Mouse (Mus musculus) urinary bladder, adult 18-20 months (tissue): ENCODE measurements around the gene Srxn1.

ENCODE experiments used
- DNase-seq, 2 experiments: peaks; one replicate each; pipeline ENCODE4 v3.0.0; 2022; ENCODE audit warnings: low spot score in 2 of 2, mixed read lengths in 2 of 2

The Srxn1 gene

GRCm38 (mm10) chr2:152089581-152089980 is 15.7 kb upstream of the Srxn1 start:
- DNase-seq: no peak

GRCm38 (mm10) chr2:152090486-152090885 is 14.8 kb upstream of the Srxn1 start:
- no peak for DNase-seq

DNA sequence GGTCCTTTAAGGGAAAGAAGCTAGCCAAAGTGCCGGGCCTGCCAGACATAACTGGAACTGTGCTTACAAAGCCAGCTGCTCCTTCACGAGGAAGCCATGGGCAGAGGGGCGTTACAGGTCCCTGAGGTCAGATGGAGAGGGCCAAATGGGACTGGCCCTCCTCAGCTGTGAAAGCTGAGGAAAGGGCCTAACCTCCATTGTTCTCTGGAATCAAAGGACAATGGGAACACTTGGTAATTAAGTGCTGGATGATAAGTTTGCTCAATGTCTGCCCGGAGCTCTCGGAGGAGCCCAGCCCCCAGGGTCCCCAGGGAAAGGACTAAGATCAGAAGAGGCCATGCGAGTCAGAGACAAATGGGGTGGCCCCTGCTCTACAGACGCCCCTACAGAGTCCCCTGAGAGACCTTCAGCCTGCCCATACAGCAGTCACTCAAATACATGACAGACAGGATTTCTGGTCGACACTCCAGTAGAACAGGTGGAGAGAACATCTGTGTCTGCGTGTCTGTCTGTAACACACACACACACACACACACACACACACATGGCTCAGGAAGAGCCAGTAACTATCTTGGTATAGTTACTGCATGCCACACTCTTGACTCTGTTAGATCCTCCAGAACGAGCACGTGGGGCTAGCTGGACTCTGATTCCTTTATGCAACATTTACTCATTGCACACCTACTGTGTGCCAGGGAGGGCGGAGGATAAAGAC is 13.8 kb upstream of the Srxn1 start:
- DNase-seq: no peak

DNA sequence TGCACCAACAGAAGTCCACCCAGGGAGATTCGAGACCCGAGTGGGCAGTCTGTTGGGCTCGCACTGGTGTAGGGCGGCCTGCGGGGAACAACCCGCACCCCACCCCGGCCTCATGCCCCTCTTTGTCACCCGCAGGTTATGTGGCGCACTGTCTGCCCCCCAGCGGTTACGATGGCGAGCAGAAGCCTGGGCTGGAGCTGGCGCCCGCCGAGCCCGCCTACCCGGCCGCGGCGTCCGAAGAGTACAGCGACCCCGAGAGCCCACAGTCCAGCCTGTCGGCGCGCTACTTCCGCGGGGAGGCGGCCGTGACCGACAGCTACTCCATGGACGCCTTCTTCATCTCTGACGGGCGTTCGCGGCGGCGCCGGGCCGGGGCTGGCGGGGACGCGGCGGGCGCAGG is 12.4 kb upstream of the Srxn1 start:
- DNase-seq: no peak

- DNase-seq: no peak
These were observed 11.9 kb upstream of the Srxn1 start for GRCm38 (mm10) chr2:152093356-152093792.

DNA sequence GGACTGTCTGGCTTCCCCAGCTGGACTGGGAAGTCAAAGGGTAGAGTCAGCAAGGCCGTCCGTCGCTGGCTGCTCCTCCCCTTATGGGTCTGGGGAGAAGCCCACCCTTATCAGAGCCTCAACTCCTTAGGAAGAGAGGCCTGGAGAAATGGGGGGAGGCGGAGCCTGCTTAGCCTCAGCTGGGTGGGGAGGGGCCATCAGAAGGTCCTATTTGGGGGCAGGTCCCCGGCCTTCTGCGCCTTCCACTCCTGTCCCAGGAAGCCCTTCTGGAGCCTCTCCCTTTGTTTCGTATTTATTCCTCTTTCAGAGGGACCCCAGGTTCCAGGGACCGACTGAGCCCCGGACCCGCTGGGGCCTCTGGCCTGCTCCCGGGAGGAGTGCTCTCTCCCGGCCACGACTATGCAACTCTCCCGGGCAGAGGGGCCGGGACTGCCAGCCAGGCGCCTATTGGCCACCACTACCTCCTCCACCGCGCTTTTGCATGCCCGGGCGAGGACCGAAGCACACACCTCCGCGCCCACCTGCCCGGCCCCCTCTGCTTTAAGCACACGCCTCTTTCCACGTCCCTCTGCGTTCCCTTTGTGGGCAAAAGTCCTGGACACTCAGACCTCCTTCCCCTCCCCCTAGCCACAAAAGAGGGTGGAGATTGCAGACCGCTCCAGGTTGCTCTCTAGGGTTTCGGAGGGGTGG is 10.3 kb upstream of the Srxn1 start:
- no peak for DNase-seq

GRCm38 (mm10) chr2:152096922-152097321 is 8.4 kb upstream of the Srxn1 start:
- no peak for DNase-seq

DNA sequence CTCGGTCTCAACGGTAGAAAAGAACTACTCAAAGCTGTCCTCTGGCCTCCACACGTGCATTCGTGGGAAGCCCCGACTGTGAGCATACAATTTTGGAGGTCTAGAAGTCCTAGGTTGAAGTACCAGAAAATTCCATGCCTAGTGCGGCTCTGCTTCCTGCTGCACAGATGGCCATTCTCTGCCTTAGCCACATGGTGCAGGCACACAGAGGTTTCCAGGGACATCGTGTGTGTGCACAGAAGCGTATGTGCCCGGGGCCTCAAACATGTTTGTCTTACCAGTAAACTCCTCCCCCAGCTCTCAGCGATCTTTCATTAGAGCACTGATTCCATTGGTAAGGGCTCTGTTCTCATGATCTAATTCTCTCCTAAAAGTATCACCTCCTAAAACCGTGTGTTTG is 7.4 kb upstream of the Srxn1 start:
- DNase-seq: no peak

- no peak for DNase-seq
These were observed 5.8 kb upstream of the Srxn1 start for GRCm38 (mm10) chr2:152099538-152099937.

- DNase-seq: no peak
These were observed 3.6 kb upstream of the Srxn1 start for GRCm38 (mm10) chr2:152101761-152102160.

GRCm38 (mm10) chr2:152102369-152102768 is 2.9 kb upstream of the Srxn1 start:
- no peak for DNase-seq

- DNase-seq: no peak
These were observed 502 bp upstream of the Srxn1 start for GRCm38 (mm10) chr2:152104711-152105317.

GRCm38 (mm10) chr2:152106225-152106595 is 894 bp downstream of the Srxn1 start:
- no peak for DNase-seq

DNA sequence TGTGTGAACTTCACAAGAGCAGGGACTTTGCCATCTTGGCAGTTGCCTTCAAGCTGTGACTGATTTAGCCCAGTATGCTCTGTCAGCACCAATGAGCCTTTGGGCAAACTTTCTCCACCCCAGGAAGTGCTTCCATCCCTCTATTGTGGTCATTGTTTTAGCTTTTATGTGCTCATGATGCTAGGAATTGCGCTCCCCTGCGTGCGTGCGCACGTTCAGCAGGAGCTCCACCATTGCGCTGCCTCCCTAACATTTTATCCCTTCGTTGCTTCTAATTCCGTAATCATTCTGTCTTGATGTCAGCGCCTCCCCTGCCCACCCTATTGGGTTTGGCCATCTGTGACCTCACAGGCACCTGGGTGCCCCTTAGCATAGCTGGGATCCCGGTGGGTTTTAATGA is 1.3 kb downstream of the Srxn1 start:
- DNase-seq: no peak

DNA sequence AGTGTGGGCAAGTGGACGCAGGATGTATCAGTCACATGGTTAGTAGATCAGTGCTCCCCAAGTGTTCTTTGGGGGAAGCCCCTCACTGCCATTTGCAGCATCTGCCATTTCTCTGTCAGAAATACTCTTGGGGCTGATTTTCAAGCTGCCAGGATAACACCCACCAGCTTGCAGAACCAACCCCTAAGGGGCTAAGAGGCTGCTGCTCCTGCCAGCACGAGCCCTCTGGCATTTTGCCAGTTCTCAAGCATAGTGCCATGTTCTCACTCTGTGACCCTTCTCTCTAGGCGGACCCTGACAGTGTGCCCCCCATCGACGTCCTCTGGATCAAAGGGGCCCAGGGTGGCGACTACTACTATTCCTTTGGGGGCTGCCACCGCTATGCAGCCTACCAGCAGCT is 3.4 kb downstream of the Srxn1 start:
- no peak for DNase-seq

GRCm38 (mm10) chr2:152109386-152109785 is 4.1 kb downstream of the Srxn1 start:
- DNase-seq: no peak

- DNase-seq: no peak
These were observed 6.0 kb downstream of the Srxn1 start for GRCm38 (mm10) chr2:152111311-152111710.

- peak; percentile 72 to 76 for DNase-seq
These were observed 6.6 kb downstream of the Srxn1 start for GRCm38 (mm10) chr2:152111920-152112319.

DNA sequence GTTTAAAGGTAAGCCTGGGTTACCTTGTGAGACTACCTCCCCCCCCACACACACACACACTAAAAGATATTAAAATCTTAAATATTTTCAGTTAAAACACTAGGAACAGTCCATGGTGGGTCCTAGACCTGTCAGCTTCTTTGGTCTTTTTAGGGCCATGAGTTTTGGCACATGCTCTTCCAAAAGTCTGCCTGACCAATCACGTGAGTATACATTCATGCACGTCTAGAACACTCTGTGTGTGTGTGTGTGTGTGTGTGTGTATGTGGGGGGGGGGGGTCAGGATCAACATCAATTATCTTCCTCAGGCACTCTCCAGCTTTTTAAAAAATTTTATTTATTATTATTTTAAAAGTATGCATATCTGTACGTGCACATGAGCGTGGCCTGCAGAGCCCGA is 7.2 kb downstream of the Srxn1 start:
- DNase-seq: no peak

GRCm38 (mm10) chr2:152112970-152113369 is 7.7 kb downstream of the Srxn1 start:
- no peak for DNase-seq

- no peak for DNase-seq
These were observed 9.0 kb downstream of the Srxn1 start for GRCm38 (mm10) chr2:152114057-152114975.

- DNase-seq: no peak
These were observed 12.4 kb downstream of the Srxn1 start for GRCm38 (mm10) chr2:152117694-152118093.
